10 mouse cellular contexts compared by ENCODE assay signal in the genomic region with DNA sequence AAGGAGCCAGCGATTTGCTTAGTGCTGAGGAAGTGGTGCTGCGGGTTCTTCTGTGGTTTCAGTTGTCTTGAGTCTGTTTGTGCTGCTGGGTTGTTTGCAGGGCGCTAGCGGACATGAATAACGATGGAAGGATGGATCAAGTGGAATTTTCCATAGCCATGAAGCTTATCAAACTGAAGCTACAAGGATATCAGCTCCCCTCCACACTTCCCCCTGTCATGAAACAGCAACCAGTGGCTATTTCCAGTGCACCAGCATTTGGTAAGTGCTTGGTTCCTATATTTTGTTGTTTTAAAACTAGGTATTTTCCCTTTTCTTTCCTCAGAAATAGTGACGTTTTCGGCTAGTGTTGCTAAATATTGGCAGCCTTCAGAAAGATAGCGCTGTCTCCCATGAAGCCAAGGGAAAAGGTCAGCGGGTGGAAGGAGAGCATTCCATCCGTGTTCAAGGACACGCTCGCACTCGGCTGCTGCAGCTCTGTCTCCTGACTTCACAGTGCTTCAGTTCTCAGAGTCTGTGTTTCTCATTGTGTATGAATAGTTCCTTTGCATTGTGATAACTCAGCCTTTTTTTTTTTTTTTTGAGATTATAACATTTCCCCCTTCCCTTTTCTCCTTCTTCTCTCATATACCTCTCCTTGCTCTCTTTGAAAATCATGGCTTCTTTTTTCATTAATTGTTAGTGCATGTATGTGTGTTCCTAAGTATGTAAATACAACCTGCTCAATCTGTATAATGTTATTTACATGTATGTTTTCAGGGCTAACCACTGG.
DNase-seq lines count a peak whose midpoint lies in the region; ATAC-seq and TF ChIP-seq lines count a peak whose summit lies in the region.
"Had no signal": no experiment of that assay in that cellular context is flagged by ENCODE, and none has a peak within 500 bp of the region (broad histone marks: within the 10 kb centered on the region; RNA-seq: fewer than 3 reads in every experiment).

No protein-coding gene starts in this region.

- 20% methylated on average over 13 of the region's 13 CpGs for WGBS in liver, embryonic 15.5 days (ENCODE audit: insufficient replicate concordance)

- peak overlapping the region; percentile 27 for H3K4me2 ChIP-seq in liver, embryonic 15.5 days
- H3K4me2 ChIP-seq: forebrain, embryonic 12.5 days; limb, embryonic 12.5 days had no signal

- H3K9ac ChIP-seq in liver, embryonic 15.5 days, result no peak overlapping the region
- H3K9ac ChIP-seq: forebrain, embryonic 12.5 days; limb, embryonic 12.5 days had no signal

- H3K36me3 ChIP-seq in liver, embryonic 15.5 days (replicated peaks), result no peaks in the 10 kb centered on the region

- 0 out of 2 replicates have a peak overlapping the region, but pooled peaks have one; percentile 7 for H3K27ac ChIP-seq in liver, embryonic 15.5 days (replicated peaks)
- no peak overlapping the region for H3K27ac ChIP-seq in layer of hippocampus, adult 2 months
- H3K27ac ChIP-seq: forebrain, embryonic 12.5 days; limb, embryonic 12.5 days had no signal

- peak; percentile 64 for DNase-seq in CD4-positive helper T cell, adult 2 months (ENCODE audit: low read depth, low spot score)
- DNase-seq in MEL-GATA-1-ER (ENCODE audit: extremely low read depth, low read depth), result peak; percentile 82
- peak; percentile 33 to 48 for DNase-seq in heart, adult 9 months (ENCODE audit: low spot score in 2 of 2)
- no peak for DNase-seq in layer of hippocampus, adult 2 months (ENCODE audit: low spot score in 2 of 2)
- DNase-seq in left cerebral cortex, postnatal 10 days (ENCODE audit: extremely low spot score in 1 of 2, low spot score in 2 of 2), result no peak
- DNase-seq in gastrocnemius, postnatal 4 days (ENCODE audit: low spot score in 2 of 2), result no peak

- H3K4me1 ChIP-seq in liver, embryonic 15.5 days (replicated peaks), result peaks cover 31% of the 10 kb centered on the region
- H3K4me1 ChIP-seq: forebrain, embryonic 12.5 days had no signal

- H3K9me3 ChIP-seq in liver, embryonic 15.5 days (replicated peaks), result no peaks in the 10 kb centered on the region
- H3K9me3 ChIP-seq: forebrain, embryonic 12.5 days; limb, embryonic 12.5 days had no signal

- H3K27me3 ChIP-seq in liver, embryonic 15.5 days, result peaks cover 48% of the 10 kb centered on the region
- H3K27me3 ChIP-seq: forebrain, embryonic 12.5 days; limb, embryonic 12.5 days had no signal

- TF ChIP-seq CTCF in layer of hippocampus, adult 2 months (conservative IDR thresholded peaks at IDR 0.05), result no peak

- H3K4me3 ChIP-seq in liver, embryonic 15.5 days (replicated peaks), result no peak overlapping the region
- H3K4me3 ChIP-seq in layer of hippocampus, adult 2 months, result no peak overlapping the region
- H3K4me3 ChIP-seq: forebrain, embryonic 12.5 days; limb, embryonic 12.5 days; myocyte had no signal

- ATAC-seq in liver, embryonic 15.5 days (ENCODE audit: insufficient read depth), result no peak

- intact Hi-C loops in left cerebral cortex, postnatal 10 days (cut with DNase I), result no loop called here

Comparison
In these comparisons a context has a peak if more than half of its experiments do, and no peak if none do; other contexts are left out.
1. DNase-seq: peak in CD4-positive helper T cell, adult 2 months (single experiment), MEL-GATA-1-ER (single experiment) and heart, adult 9 months (2 of 2); none in layer of hippocampus, adult 2 months (0 of 2), left cerebral cortex, postnatal 10 days (0 of 2) and gastrocnemius, postnatal 4 days (0 of 2).